Mouse (Mus musculus) midbrain, embryonic 14.5 days (tissue): ENCODE results near the gene P2ry6. TPM values are rescaled to one million over a fixed set of nuclear protein-coding genes. Genes with fewer than 3 reads are reported as not detected.

Source experiments
- ATAC-seq: fragments of 200-750 bp; cut with Nextera tagmentation; 2 replicates; pipeline ENCODE4 v1.8.0; 2017; ENCODE audit warnings: moderate number of reproducible peaks, moderate library complexity; ENCODE audit not compliant: low FRiP score, low TSS enrichment
- DNase-seq: peaks from one replicate; pipeline ENCODE4 v3.0.0-alpha.2; 2015
- H3K27ac ChIP-seq: fragments of 300-500 bp; sonication (generic); replicated peaks from 2 replicates; pipeline ENCODE4 v1.5.1; 2014; ENCODE audit warnings: mild to moderate bottlenecking, low read depth, low read length, moderate library complexity
- H3K27me3 ChIP-seq: fragments of 300-500 bp; sonication (generic); 2 replicates; pipeline ENCODE4 v1.6.1; 2014; ENCODE audit warnings: low read length, control low read depth, mixed read lengths; ENCODE audit not compliant: control insufficient read depth, insufficient read depth
- H3K36me3 ChIP-seq: fragments of 300-500 bp; sonication (generic); 2 replicates; pipeline ENCODE4 v1.6.1; 2014; ENCODE audit warnings: low read length, control low read depth; ENCODE audit not compliant: control insufficient read depth, insufficient read depth
- H3K4me1 ChIP-seq: fragments of 300-500 bp; sonication (generic); 2 replicates; pipeline ENCODE4 v1.6.1; 2014; ENCODE audit warnings: mild to moderate bottlenecking, antibody characterized with exemption, low read length, control low read depth; ENCODE audit not compliant: control insufficient read depth, insufficient read depth
- H3K4me2 ChIP-seq: fragments of 300-500 bp; sonication (generic); 2 replicates; pipeline ENCODE4 v1.6.1; 2014; ENCODE audit warnings: mild to moderate bottlenecking, low read length, moderate library complexity
- H3K4me3 ChIP-seq: fragments of 300-500 bp; sonication (generic); replicated peaks from 2 replicates; pipeline ENCODE4 v1.5.1; 2014; ENCODE audit warnings: low read depth, low read length
- H3K9ac ChIP-seq: fragments of 300-500 bp; sonication (generic); replicated peaks from 2 replicates; pipeline ENCODE4 v1.6.1; 2014; ENCODE audit warnings: mild to moderate bottlenecking, low read length, moderate library complexity
- H3K9me3 ChIP-seq: fragments of 300-500 bp; sonication (generic); 2 replicates; pipeline ENCODE4 v1.6.1; 2016; ENCODE audit warnings: low read length, control low read depth, mixed read lengths; ENCODE audit not compliant: control insufficient read depth
- WGBS: fragments of 180-500 bp; shearing (Covaris S2); extraction: QIAGEN DNeasy Blood & Tissue Kit; methylation state at CpG from one replicate; pipeline ENCODE4 v1.1.7; 2014; 5-methylcytosine and 5-hydroxymethylcytosine counted together
- polyA plus RNA-seq: library from polyadenylated mRNA; unstranded; fragments of >200 nt; fragmentation: Nextera tagmentation; extraction: Ambion mirVana; gene quantifications from 2 replicates; pipeline ENCODE4 v1.2.1, GENCODE M21; 2014

Gene P2ry6
- polyA plus RNA-seq, 1 experiment from 2014 or later, result 2.7 TPM

DNA sequence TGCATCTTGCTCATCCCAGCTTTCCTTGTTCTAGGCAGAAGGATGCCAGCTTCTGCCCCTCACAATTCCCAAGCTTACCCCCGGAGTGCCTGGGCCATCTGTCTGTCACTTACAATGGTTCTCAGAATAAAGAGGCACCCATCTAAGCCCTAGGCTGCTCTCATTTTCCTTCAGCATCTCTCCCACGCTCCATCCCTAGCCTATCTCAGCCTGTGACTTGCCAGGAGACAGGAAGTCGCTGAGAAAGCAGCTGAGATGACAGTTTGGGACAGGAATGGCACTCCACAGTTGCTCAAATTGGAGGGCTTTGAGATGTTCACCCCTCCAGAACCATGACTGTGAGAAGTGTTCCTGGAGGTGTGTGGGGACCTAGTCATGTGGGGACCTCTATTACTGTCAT lies 1.6 kb downstream of the P2ry6 start:
- no peak for ATAC-seq
- H3K9ac ChIP-seq, result no peak overlapping the region
- no peak overlapping the region for H3K4me2 ChIP-seq
- no peaks in the 10 kb centered on the region for H3K9me3 ChIP-seq
- H3K27ac ChIP-seq, result no peak overlapping the region
- H3K4me1 ChIP-seq, result peaks cover 5% of the 10 kb centered on the region; the same call in 1 of the 2 replicates
- H3K4me3 ChIP-seq, result no peak overlapping the region
- peaks cover 17% of the 10 kb centered on the region for H3K27me3 ChIP-seq
- no peak for DNase-seq
- no peaks in the 10 kb centered on the region for H3K36me3 ChIP-seq
- 43% methylated on average over 3 of the region's 3 CpGs for WGBS

GRCm38 (mm10) chr7:100968874-100969659 lies 5.4 kb downstream of the P2ry6 start:
- Histone ChIP-seq H3K36me3 (no peaks in the 10 kb centered on the region), H3K9ac (no peak overlapping the region), H3K4me1 (no peaks in the 10 kb centered on the region), H3K9me3 (no peaks in the 10 kb centered on the region), H3K4me2 (no peak overlapping the region), H3K27me3 (peaks cover 12% of the 10 kb centered on the region), H3K4me3 (no peak overlapping the region), H3K27ac (no peak overlapping the region)
- DNase-seq (no peak), ATAC-seq (no peak)
- 84% methylated on average over 10 of the region's 10 CpGs for WGBS

DNA sequence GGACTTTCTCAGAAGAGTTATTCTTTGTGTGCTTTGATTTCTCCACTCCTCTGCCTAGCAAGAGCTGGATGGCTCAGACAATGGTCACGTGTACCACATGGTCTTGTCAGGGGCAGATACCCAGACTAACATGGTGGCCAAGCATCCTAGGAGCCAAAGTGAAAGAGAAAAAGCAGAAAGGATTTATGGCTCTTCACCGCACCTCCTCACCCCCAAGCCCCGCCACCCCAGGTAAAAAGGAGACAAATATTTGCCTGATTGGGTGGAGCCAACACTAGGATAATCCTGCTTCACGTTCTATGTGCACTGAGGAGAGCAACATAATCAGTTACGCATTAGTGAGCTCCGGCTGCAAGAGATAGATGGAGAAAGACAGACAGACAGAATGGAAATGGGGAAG lies 6.1 kb downstream of the P2ry6 start:
- Histone ChIP-seq H3K27me3 (peaks cover 5% of the 10 kb centered on the region; the same call in 1 of the 2 replicates), H3K9me3 (no peaks in the 10 kb centered on the region), H3K27ac (no peak overlapping the region), H3K9ac (no peak overlapping the region), H3K36me3 (no peaks in the 10 kb centered on the region), H3K4me2 (no peak overlapping the region), H3K4me1 (no peaks in the 10 kb centered on the region), H3K4me3 (no peak overlapping the region)
- no peak for DNase-seq
- no peak for ATAC-seq
- 72% methylated on average over 6 of the region's 6 CpGs for WGBS

DNA sequence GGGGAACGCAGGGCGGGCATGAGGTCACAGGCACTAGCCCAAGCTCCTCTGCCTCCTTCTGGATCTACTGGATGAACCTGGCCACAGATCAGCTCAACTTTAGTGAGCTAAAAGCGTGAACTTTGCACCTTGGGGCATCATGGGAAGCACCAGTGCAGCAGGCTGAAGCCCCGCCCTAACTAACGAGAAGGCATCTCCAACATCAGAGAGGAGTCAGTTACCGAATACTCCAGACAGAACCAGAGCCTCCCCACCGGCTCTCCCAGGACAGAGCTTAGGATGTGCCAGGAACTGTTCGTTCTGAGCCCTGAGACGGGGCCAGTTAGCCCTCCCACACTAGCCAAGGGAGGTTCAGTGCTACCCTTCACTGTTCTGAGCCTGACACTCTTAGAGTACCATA lies 6.6 kb downstream of the P2ry6 start:
- Histone ChIP-seq H3K4me3 (no peak overlapping the region), H3K27me3 (no peaks in the 10 kb centered on the region), H3K4me1 (0 out of 2 replicates have a peak, but pooled peaks cover 4% of the 10 kb centered on the region), H3K9ac (no peak overlapping the region), H3K4me2 (no peak overlapping the region), H3K36me3 (no peaks in the 10 kb centered on the region), H3K9me3 (no peaks in the 10 kb centered on the region), H3K27ac (no peak overlapping the region)
- 85% methylated on average over 9 of the region's 9 CpGs for WGBS
- DNase-seq, result no peak
- ATAC-seq, result no peak

GRCm38 (mm10) chr7:100966014-100966413 lies 8.4 kb downstream of the P2ry6 start:
- Histone ChIP-seq H3K36me3 (no peaks in the 10 kb centered on the region), H3K4me3 (no peak overlapping the region), H3K27ac (no peak overlapping the region), H3K9me3 (no peaks in the 10 kb centered on the region), H3K4me1 (0 out of 2 replicates have a peak, but pooled peaks cover 4% of the 10 kb centered on the region), H3K27me3 (no peaks in the 10 kb centered on the region), H3K9ac (no peak overlapping the region), H3K4me2 (no peak overlapping the region)
- no peak for ATAC-seq
- 74% methylated on average over 7 of the region's 7 CpGs for WGBS
- no peak for DNase-seq

DNA sequence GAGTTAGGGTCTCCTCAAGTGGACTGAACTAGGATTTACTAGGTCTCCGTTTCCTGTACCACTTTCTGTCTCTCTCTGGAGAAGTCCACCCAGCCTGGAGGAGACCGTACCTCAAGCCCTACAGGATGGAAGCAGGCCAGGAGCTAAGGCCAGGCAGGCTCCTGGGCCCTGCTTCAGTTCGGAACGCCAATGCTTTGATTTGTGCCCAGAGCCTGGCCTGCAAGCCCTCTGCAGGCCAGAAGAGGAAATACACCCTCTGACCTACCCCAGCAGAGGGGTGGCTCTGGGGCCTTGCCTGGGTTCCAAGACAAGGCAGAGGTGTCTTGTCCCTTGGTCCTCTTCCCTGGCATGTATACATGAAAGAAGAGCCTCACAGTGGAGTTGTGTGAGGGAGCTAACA lies 9.4 kb downstream of the P2ry6 start:
- ATAC-seq (no peak), DNase-seq (peak; percentile 49)
- Histone ChIP-seq H3K9ac (no peak overlapping the region), H3K27me3 (no peaks in the 10 kb centered on the region), H3K4me3 (no peak overlapping the region), H3K27ac (no peak overlapping the region), H3K4me2 (no peak overlapping the region), H3K36me3 (no peaks in the 10 kb centered on the region), H3K9me3 (no peaks in the 10 kb centered on the region), H3K4me1 (0 out of 2 replicates have a peak, but pooled peaks cover 4% of the 10 kb centered on the region)
- 18% methylated on average over 4 of the region's 4 CpGs for WGBS

DNA sequence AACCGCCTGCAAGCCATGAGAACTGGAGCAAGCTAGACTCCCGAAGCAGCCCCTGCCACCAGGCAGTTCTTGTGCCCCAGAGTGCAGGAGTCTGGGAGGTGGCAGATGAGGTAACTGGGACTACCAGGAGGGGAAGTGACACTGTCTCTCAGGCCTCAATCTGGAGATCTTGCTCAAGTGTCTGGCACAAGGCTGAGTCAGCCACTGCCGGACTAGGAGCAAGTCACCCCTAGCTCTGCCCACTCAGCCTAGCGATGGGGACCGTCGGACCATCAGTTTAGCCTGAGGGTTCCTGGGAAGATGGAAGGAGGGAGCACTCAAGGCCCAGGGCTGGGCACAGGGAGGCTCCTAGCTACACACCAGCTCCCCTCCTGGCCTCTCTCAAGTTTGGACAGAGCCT lies 10.2 kb downstream of the P2ry6 start:
- Histone ChIP-seq H3K4me1 (0 out of 2 replicates have a peak, but pooled peaks cover 4% of the 10 kb centered on the region), H3K4me2 (no peak overlapping the region), H3K9me3 (no peaks in the 10 kb centered on the region), H3K27ac (no peak overlapping the region), H3K9ac (no peak overlapping the region), H3K36me3 (no peaks in the 10 kb centered on the region), H3K4me3 (no peak overlapping the region), H3K27me3 (no peaks in the 10 kb centered on the region)
- WGBS, result 83% methylated on average over 6 of the region's 6 CpGs
- DNase-seq, result no peak
- ATAC-seq, result no peak

- Histone ChIP-seq H3K36me3 (no peaks in the 10 kb centered on the region), H3K4me2 (no peak overlapping the region), H3K9ac (no peak overlapping the region), H3K27me3 (no peaks in the 10 kb centered on the region), H3K9me3 (no peaks in the 10 kb centered on the region), H3K4me3 (no peak overlapping the region), H3K4me1 (0 out of 2 replicates have a peak, but pooled peaks cover 4% of the 10 kb centered on the region), H3K27ac (peak overlapping the region; percentile 57; the same call in 1 of the 2 replicates)
- ATAC-seq (no peak), DNase-seq (peak; percentile 53)
- 56% methylated on average over 8 of the region's 8 CpGs for WGBS
Observed at GRCm38 (mm10) chr7:100963381-100963780, 11.1 kb downstream of the P2ry6 start.

DNA sequence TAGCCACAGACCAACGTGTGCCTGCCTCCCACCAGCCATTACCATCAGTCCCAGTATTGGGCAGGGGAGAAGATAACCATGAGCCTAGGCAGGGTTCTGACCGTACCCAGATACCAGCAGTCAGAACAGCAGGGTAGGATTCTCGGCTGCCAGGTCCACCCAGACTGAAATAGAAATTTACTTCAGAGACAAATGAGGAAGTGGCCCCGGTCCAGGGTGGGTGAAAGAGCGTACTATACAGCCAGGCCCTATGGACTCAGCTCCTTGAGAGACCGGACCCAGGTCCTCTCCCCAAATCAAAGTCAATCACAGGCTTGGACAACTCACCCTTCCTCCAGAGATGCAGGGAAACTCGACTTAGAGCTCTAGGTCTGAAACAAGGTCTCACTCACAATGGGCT lies 13.3 kb downstream of the P2ry6 start:
- no peaks in the 10 kb centered on the region for H3K36me3 ChIP-seq
- DNase-seq (no peak), ATAC-seq (no peak)
- H3K9me3 ChIP-seq, result no peaks in the 10 kb centered on the region
- 84% methylated on average over 7 of the region's 7 CpGs for WGBS
- 0 out of 2 replicates have a peak, but pooled peaks cover 4% of the 10 kb centered on the region for H3K4me1 ChIP-seq
- H3K9ac ChIP-seq, result no peak overlapping the region
- no peak overlapping the region for H3K4me2 ChIP-seq
- H3K4me3 ChIP-seq, result no peak overlapping the region
- H3K27me3 ChIP-seq, result no peaks in the 10 kb centered on the region
- no peak overlapping the region for H3K27ac ChIP-seq
